Mouse (Mus musculus) liver, postnatal 0 days (tissue): ENCODE measurements around the gene Atl1.
A peak's percentile ranks its signal among the peaks of the same experiment; 100 is the strongest.

Experiments
- CTCF ChIP-seq: sonication (generic); IDR thresholded peaks from 2 replicates; pipeline ENCODE4 v1.5.1; 2016; ENCODE audit warnings: antibody characterized with exemption, low read depth
- EP300 ChIP-seq: IDR thresholded peaks from 2 replicates; pipeline ENCODE4 v1.6.1; 2016; ENCODE audit warnings: antibody characterized with exemption, low read depth, mild to moderate bottlenecking

GRCm38 (mm10) chr12:69848083-69848878, 44.1 kb upstream of the Atl1 start:
- no peak for TF ChIP-seq EP300
- TF ChIP-seq CTCF = 0 out of 2 replicates have a peak, but pooled peaks have one; percentile 4
